Mouse (Mus musculus) MEL (cell line): Measurements from ENCODE around the gene Abhd11. TPM values are rescaled to one million over a fixed set of nuclear protein-coding genes. Genes with fewer than 3 reads are reported as not detected.

Experiments used
- DNase-seq: peaks from one replicate; pipeline ENCODE4 v3.0.0; 2011; ENCODE audit warnings: low read depth, low spot score
- H3K27ac ChIP-seq: 2 replicates; pipeline ENCODE4 v1.5.1; 2012; ENCODE audit warnings: low read depth, mild to moderate bottlenecking, control low read depth, low read length, moderate library complexity; ENCODE audit not compliant: control insufficient read depth
- H3K27me3 ChIP-seq, 2 experiments: fragments of 150-350 bp in 1 of 2; sonication (generic) in 1 of 2; 2 replicates each; pipeline ENCODE4 v1.6.1; 2012; ENCODE audit warnings: low read length in 2 of 2, mild to moderate bottlenecking in 2 of 2, improper control_type of control experiment in 1 of 2, moderate library complexity in 1 of 2; ENCODE audit not compliant: insufficient read depth in 2 of 2, control insufficient read depth in 1 of 2
- H3K36me3 ChIP-seq, 2 experiments: 2 replicates each; pipeline ENCODE4 v1.6.1; 2012 to 2014; ENCODE audit warnings: low read length in 2 of 2, improper control_type of control experiment in 1 of 2, inconsistent platforms in 1 of 2, mild to moderate bottlenecking in 1 of 2; ENCODE audit not compliant: insufficient read depth in 2 of 2, control insufficient read depth in 1 of 2
- H3K4me1 ChIP-seq, 2 experiments: fragments of 150-350 bp in 1 of 2; sonication (generic) in 1 of 2; 2 replicates each; pipeline ENCODE4 v1.6.1; 2012; ENCODE audit warnings: low read length in 2 of 2, improper control_type of control experiment in 1 of 2, mild to moderate bottlenecking in 1 of 2; ENCODE audit not compliant: insufficient read depth in 2 of 2, control insufficient read depth in 1 of 2
- H3K4me3 ChIP-seq, 2 experiments: fragments of 150-350 bp in 1 of 2; sonication (generic) in 1 of 2; 2 replicates each; pipeline ENCODE4 v1.5.1; 2012; ENCODE audit warnings: low read depth in 2 of 2, low read length in 2 of 2, mild to moderate bottlenecking in 2 of 2, moderate library complexity in 2 of 2, control low read depth in 1 of 2, improper control_type of control experiment in 1 of 2; ENCODE audit not compliant: control insufficient read depth in 1 of 2, insufficient read depth in 1 of 2
- H3K79me2 ChIP-seq: 2 replicates; pipeline ENCODE4 v1.6.1; 2012; ENCODE audit warnings: mild to moderate bottlenecking, low read length, moderate library complexity; ENCODE audit not compliant: control insufficient read depth, poor library complexity, insufficient read depth
- H3K9ac ChIP-seq: 2 replicates; pipeline ENCODE4 v1.6.1; 2012; ENCODE audit warnings: low read depth, mild to moderate bottlenecking, control low read depth, low read length, moderate library complexity; ENCODE audit not compliant: control insufficient read depth, poor library complexity, severe bottlenecking
- H3K9me3 ChIP-seq: fragments of 150-350 bp; sonication (generic); replicated peaks from 2 replicates; pipeline ENCODE4 v1.6.1; 2012; ENCODE audit warnings: mild to moderate bottlenecking, low read length, improper control_type of control experiment, moderate library complexity; ENCODE audit not compliant: insufficient read depth
- CTCF ChIP-seq, 3 experiments: IDR thresholded peaks in 2 of 3; conservative IDR thresholded peaks in 1 of 3; 2 replicates each; pipeline ENCODE4 v1.5.1; 2011 to 2012; ENCODE audit warnings: low read length in 3 of 3, low read depth in 2 of 3, mild to moderate bottlenecking in 2 of 3, improper control_type of control experiment in 1 of 3, inconsistent platforms in 1 of 3, mixed read lengths in 1 of 3, moderate library complexity in 1 of 3; ENCODE audit not compliant: control insufficient read depth in 1 of 3, insufficient read depth in 1 of 3, poor library complexity in 1 of 3, severe bottlenecking in 1 of 3
- ETS1 ChIP-seq: IDR thresholded peaks from 2 replicates; pipeline ENCODE4 v1.6.1; 2012; ENCODE audit warnings: low read depth, mild to moderate bottlenecking, inconsistent platforms, low read length, improper control_type of control experiment, moderate library complexity
- GATA1 ChIP-seq: IDR thresholded peaks from 2 replicates; pipeline ENCODE4 v1.6.1; 2011; ENCODE audit warnings: low read depth, low read length, improper control_type of control experiment
- HCFC1 ChIP-seq: IDR thresholded peaks from 2 replicates; pipeline ENCODE4 v1.6.1; 2012; ENCODE audit warnings: low read depth, mild to moderate bottlenecking, inconsistent platforms, low read length, improper control_type of control experiment, moderate library complexity
- JUND ChIP-seq: IDR thresholded peaks from 2 replicates; pipeline ENCODE4 v1.6.1; 2011; ENCODE audit warnings: low read depth, mild to moderate bottlenecking, improper control_type of control experiment, low read length
- KAT2A ChIP-seq: conservative IDR thresholded peaks from 2 replicates; pipeline ENCODE4 v1.6.1; 2012; ENCODE audit warnings: low read depth, low read length, improper control_type of control experiment, inconsistent platforms
- MAX ChIP-seq: IDR thresholded peaks from 2 replicates; pipeline ENCODE4 v1.6.1; 2011; ENCODE audit warnings: low read length, improper control_type of control experiment
- NELFE ChIP-seq: IDR thresholded peaks from 2 replicates; pipeline ENCODE4 v1.6.1; 2011; ENCODE audit warnings: low read depth, low read length, improper control_type of control experiment
- POLR2A ChIP-seq, 2 experiments: IDR thresholded peaks; 2 replicates each; pipeline ENCODE4 v1.6.1; 2011 to 2012; ENCODE audit warnings: low read length in 2 of 2, mild to moderate bottlenecking in 2 of 2, control low read depth in 1 of 2, improper control_type of control experiment in 1 of 2, low read depth in 1 of 2, moderate library complexity in 1 of 2; ENCODE audit not compliant: control insufficient read depth in 1 of 2, insufficient read depth in 1 of 2, poor library complexity in 1 of 2
- POLR2AphosphoS2 ChIP-seq: IDR thresholded peaks from 2 replicates; pipeline ENCODE4 v1.6.1; 2011; ENCODE audit warnings: low read length, improper control_type of control experiment
- SMC3 ChIP-seq: IDR thresholded peaks from 2 replicates; pipeline ENCODE4 v1.6.1; 2011; ENCODE audit warnings: low read depth, low read length, improper control_type of control experiment
- TAL1 ChIP-seq: IDR thresholded peaks from 2 replicates; pipeline ENCODE4 v1.6.1; 2012; ENCODE audit warnings: mild to moderate bottlenecking, inconsistent platforms, low read length, moderate library complexity, mixed read lengths
- TBP ChIP-seq: IDR thresholded peaks from 2 replicates; pipeline ENCODE4 v1.8.0; 2011; ENCODE audit warnings: low read depth, low read length, improper control_type of control experiment
- UBTF ChIP-seq: IDR thresholded peaks from 2 replicates; pipeline ENCODE4 v1.6.1; 2012; ENCODE audit warnings: low read depth, mild to moderate bottlenecking, inconsistent platforms, low read length, improper control_type of control experiment, moderate library complexity, borderline replicate concordance; ENCODE audit not compliant: insufficient read depth
- USF1 ChIP-seq: IDR thresholded peaks from 2 replicates; pipeline ENCODE4 v1.6.1; 2014; ENCODE audit warnings: low read depth, mild to moderate bottlenecking, inconsistent platforms, low read length, improper control_type of control experiment, moderate library complexity
- ZC3H11A ChIP-seq: IDR thresholded peaks from 2 replicates; pipeline ENCODE4 v1.6.1; 2012; ENCODE audit warnings: low read depth, mild to moderate bottlenecking, inconsistent platforms, low read length, improper control_type of control experiment
- ZKSCAN1 ChIP-seq: IDR thresholded peaks from 2 replicates; pipeline ENCODE4 v1.6.1; 2012; ENCODE audit warnings: low read depth, mild to moderate bottlenecking, inconsistent platforms, low read length, improper control_type of control experiment, moderate library complexity
- ZNF384 ChIP-seq: IDR thresholded peaks from 2 replicates; pipeline ENCODE4 v1.6.1; 2012; ENCODE audit warnings: low read depth, mild to moderate bottlenecking, inconsistent platforms, low read length, improper control_type of control experiment
- polyA plus RNA-seq, 2 experiments: library from polyadenylated mRNA; stranded (reverse) in 1 of 2; unstranded in 1 of 2; fragments of >175 nt in 1 of 2; fragments of >200 nt in 1 of 2; gene quantifications; 2 replicates each; pipeline versions ENCODE4 v1.2.1 to v1.2.4; 2012; ENCODE audit warnings: low replicate concordance in 2 of 2, low read depth in 1 of 2; ENCODE audit not compliant: insufficient read length in 2 of 2, insufficient read depth in 1 of 2, missing spikeins in 1 of 2
- total RNA-seq: library from RNA; depleted of rRNA; stranded (reverse); fragments of 300-350 nt; gene quantifications from 2 replicates; pipeline ENCODE4 v1.2.3, GENCODE M21; 2012

The Abhd11 gene
- total and polyA plus RNA-seq, 3 experiments: 51.7 to 55.9 TPM; not detected in 1

DNA sequence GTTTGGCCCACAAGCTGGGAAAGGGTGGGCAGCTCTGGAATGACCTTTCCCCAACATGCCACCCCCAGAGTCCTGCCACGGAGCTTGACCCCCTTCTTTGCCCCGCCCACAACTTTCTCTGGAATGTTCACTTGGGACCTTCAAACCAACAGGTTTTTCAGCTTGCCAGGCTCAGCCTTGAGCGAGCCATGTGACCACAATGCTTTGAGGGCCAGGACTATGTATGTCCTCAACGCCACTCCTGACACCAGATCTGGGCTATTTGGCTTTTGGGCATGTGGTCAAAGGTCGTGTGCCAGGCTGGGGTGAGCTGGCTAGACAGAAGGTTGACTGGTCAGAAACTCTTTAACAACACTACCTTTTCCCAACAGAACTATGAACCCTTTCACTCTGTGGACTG lies 6.8 kb upstream of the Abhd11 start:
- no peaks in the 10 kb centered on the region for H3K9me3 ChIP-seq
- no peak overlapping the region for H3K9ac ChIP-seq
- peaks cover 16 to 27% of the 10 kb centered on the region in 2 experiments for H3K27me3 ChIP-seq
- H3K27ac ChIP-seq: no peak overlapping the region
- no peak for DNase-seq
- no peaks in the 10 kb centered on the region for H3K79me2 ChIP-seq
- no peaks in the 10 kb centered on the region for H3K4me1 ChIP-seq
- H3K36me3 ChIP-seq: no peaks in the 10 kb centered on the region
- TF ChIP-seq POLR2A (IDR thresholded peaks at IDR 0.05; ENCODE audit: control insufficient read depth in 1 of 2, insufficient read depth in 1 of 2, low read depth in 1 of 2, low read length in 2 of 2, poor library complexity in 1 of 2) (no peak), KAT2A (no peak), CTCF (IDR thresholded peaks at IDR 0.05 in 2 of 3, conservative IDR thresholded peaks at IDR 0.05 in 1 of 3; ENCODE audit: control insufficient read depth in 1 of 3, insufficient read depth in 1 of 3, low read depth in 2 of 3, low read length in 3 of 3, poor library complexity in 1 of 3, severe bottlenecking in 1 of 3) (no peak), ZC3H11A (no peak), TAL1 (no peak), ZKSCAN1 (no peak), ETS1 (no peak), MAX (no peak), POLR2AphosphoS2 (no peak), UBTF (no peak), TBP (no peak), ZNF384 (no peak), GATA1 (no peak), HCFC1 (no peak), JUND (no peak)
- H3K4me3 ChIP-seq: no peak overlapping the region

DNA sequence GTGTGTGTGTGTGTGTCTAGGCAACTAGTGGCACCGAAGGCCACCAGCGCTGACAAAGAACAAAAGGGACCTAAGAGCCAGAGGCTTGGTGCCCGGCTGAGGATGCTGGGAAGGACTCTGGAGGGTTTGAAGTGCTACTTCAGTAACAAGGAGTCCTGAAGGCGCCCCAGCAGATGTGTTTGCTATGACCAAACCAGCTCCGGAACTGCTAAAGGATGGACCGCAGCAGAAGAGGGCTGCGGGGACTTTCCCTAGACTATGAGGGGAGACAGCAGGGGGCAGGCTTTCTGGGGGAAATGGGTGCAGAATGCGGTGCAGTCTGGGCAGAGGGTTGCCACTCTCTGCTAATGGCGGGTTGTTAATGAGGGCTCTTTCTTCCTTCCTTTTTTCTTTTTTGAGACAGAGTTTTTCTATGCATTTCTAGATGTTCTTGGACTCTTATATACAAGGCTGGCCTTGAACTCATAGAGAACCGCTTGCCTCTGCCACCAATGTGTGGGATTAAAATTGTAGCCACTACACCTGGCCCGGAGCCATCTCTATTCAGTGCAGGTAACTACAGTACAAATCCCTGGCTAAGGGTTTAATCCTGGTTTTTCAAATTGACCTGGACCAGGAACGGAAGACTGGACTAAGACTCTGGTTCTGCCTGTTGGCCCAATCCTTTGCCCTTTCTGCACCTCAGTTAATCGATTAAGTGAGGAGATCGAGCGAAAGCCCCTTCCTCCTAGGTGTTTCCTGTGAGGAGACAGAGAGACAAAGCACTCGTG lies 965 bp upstream of the Abhd11 start:
- peaks cover 2 to 14% of the 10 kb centered on the region in 2 experiments; a peak in 3 of 4 replicates for H3K4me1 ChIP-seq
- H3K36me3 ChIP-seq: peaks cover 0 to 3% of the 10 kb centered on the region in 2 experiments; a peak in 2 of 4 replicates
- DNase-seq: no peak
- no peaks in the 10 kb centered on the region for H3K9me3 ChIP-seq
- TF ChIP-seq SMC3: peak; percentile 27
- TF ChIP-seq ZKSCAN1: no peak
- peak; percentile 34 to 53 (median 36); a peak in 5 of 6 replicates for TF ChIP-seq CTCF (IDR thresholded peaks at IDR 0.05 in 2 of 3, conservative IDR thresholded peaks at IDR 0.05 in 1 of 3; ENCODE audit: control insufficient read depth in 1 of 3, insufficient read depth in 1 of 3, low read depth in 2 of 3, low read length in 3 of 3, poor library complexity in 1 of 3, severe bottlenecking in 1 of 3)
- no peak for TF ChIP-seq NELFE
- no peak for TF ChIP-seq USF1
- TF ChIP-seq, all 39 proteins: peak for 2
- Histone ChIP-seq H3K27ac (peak overlapping the region; percentile 74), H3K4me3 (peak overlapping the region; percentile 61 to 80), H3K27me3 (peaks cover 6 to 8% of the 10 kb centered on the region in 2 experiments; a peak in 3 of 4 replicates), H3K9ac (peak overlapping the region; percentile 83), H3K79me2 (peaks cover 5% of the 10 kb centered on the region; the same call in 1 of the 2 replicates)
